Mouse (Mus musculus) erythroblast, embryonic 14.5 days (primary cell): ENCODE measurements around the gene Aifm1.

Source experiments
- GATA1 ChIP-seq: IDR thresholded peaks from 2 replicates; pipeline ENCODE4 v1.6.1; 2012; ENCODE audit warnings: low read length, inconsistent platforms, mixed read lengths
- TAL1 ChIP-seq: IDR thresholded peaks from 3 replicates; pipeline ENCODE4 v1.6.1; 2012; ENCODE audit warnings: low read length, inconsistent platforms, mixed read lengths

GRCm38 (mm10) chrX:48518211-48518807 lies 4.9 kb upstream of the Aifm1 start:
- no peak for TF ChIP-seq GATA1
- TF ChIP-seq TAL1 = no peak
